Mouse (Mus musculus): Measurements from ENCODE around the gene Gjb3. TPM values are rescaled to one million over a fixed set of nuclear protein-coding genes. Genes with fewer than 3 reads are reported as not detected.
A peak's percentile ranks its signal among the peaks of the same experiment; 100 is the strongest.

The Gjb3 gene
- polyA plus RNA-seq, 1 experiment from 2014 or later, result 0.38 TPM

- ATAC-seq (ENCODE audit: low FRiP score, low TSS enrichment), result peak; percentile 31; the same call in 1 of the 2 replicates
- H3K9ac ChIP-seq (replicated peaks; ENCODE audit: low read length), result no peak overlapping the region
Measured at GRCm38 (mm10) chr4:127365834-127366233, 35.2 kb upstream of the Gjb3 start.

GRCm38 (mm10) chr4:127365433-127365832 is 34.8 kb upstream of the Gjb3 start:
- Histone ChIP-seq H3K4me2 (ENCODE audit: low read length) (no peak overlapping the region), H3K27me3 (ENCODE audit: control insufficient read depth, insufficient read depth, low read length) (no peaks in the 10 kb centered on the region), H3K4me3 (replicated peaks; ENCODE audit: low read depth, low read length) (no peak overlapping the region), H3K36me3 (ENCODE audit: control insufficient read depth, insufficient read depth, low read length) (no peaks in the 10 kb centered on the region), H3K9me3 (ENCODE audit: control insufficient read depth, low read length) (no peaks in the 10 kb centered on the region), H3K27ac (replicated peaks; ENCODE audit: low read depth, low read length) (0 out of 2 replicates have a peak overlapping the region, but pooled peaks have one; percentile 26), H3K4me1 (ENCODE audit: control insufficient read depth, insufficient read depth, low read length) (0 out of 2 replicates have a peak, but pooled peaks cover 6% of the 10 kb centered on the region), H3K9ac (replicated peaks; ENCODE audit: low read length) (no peak overlapping the region)
- 11% methylated on average over 5 of the region's 5 CpGs for WGBS
- DNase-seq (peak; percentile 31), ATAC-seq (ENCODE audit: low FRiP score, low TSS enrichment) (peak; percentile 11; the same call in 1 of the 2 replicates)

More at GRCm38 (mm10) chr4:127365834-127366233, 35.2 kb upstream of the Gjb3 start:
- WGBS, result 16% methylated on average over 4 of the region's 4 CpGs
- Histone ChIP-seq H3K4me2 (ENCODE audit: low read length) (no peak overlapping the region), H3K36me3 (ENCODE audit: control insufficient read depth, insufficient read depth, low read length) (no peaks in the 10 kb centered on the region), H3K4me3 (replicated peaks; ENCODE audit: low read depth, low read length) (no peak overlapping the region), H3K9me3 (ENCODE audit: control insufficient read depth, low read length) (no peaks in the 10 kb centered on the region), H3K27ac (replicated peaks; ENCODE audit: low read depth, low read length) (no peak overlapping the region), H3K4me1 (ENCODE audit: control insufficient read depth, insufficient read depth, low read length) (0 out of 2 replicates have a peak, but pooled peaks cover 6% of the 10 kb centered on the region), H3K27me3 (ENCODE audit: control insufficient read depth, insufficient read depth, low read length) (no peaks in the 10 kb centered on the region)
- DNase-seq, result peak; percentile 63

GRCm38 (mm10) chr4:127364431-127364830 is 33.8 kb upstream of the Gjb3 start:
- WGBS, result 67% methylated on average over 6 of the region's 6 CpGs

DNA sequence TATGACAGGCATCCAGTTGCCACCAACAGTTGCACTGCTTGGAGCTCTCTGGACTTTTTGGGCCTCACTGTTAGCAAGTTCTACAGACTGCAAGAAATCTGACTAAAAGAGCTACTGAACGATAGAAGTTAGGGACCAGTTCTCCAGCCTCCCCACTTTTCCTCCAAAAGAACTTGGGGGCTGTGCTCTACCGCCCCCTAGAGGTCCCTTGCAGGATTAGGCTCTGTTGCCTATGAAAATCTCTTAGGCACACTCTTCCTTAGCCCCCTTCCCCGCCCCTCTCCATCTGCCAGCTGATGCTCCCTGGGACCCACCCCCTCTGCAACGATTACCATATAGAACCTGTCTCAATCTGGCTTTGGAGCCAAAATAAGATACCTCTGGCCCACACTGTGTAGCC is 32.7 kb upstream of the Gjb3 start:
- H3K27ac ChIP-seq (replicated peaks; ENCODE audit: low read depth, low read length), result no peak overlapping the region
- DNase-seq (no peak), ATAC-seq (ENCODE audit: low FRiP score, low TSS enrichment) (no peak)
- 0 out of 2 replicates have a peak, but pooled peaks cover 6% of the 10 kb centered on the region for H3K4me1 ChIP-seq (ENCODE audit: control insufficient read depth, insufficient read depth, low read length)
- H3K4me2 ChIP-seq (ENCODE audit: low read length), result no peak overlapping the region
- no peaks in the 10 kb centered on the region for H3K36me3 ChIP-seq (ENCODE audit: control insufficient read depth, insufficient read depth, low read length)
- WGBS, result 58% methylated on average over 4 of the region's 4 CpGs
- no peak overlapping the region for H3K4me3 ChIP-seq (replicated peaks; ENCODE audit: low read depth, low read length)
- no peak overlapping the region for H3K9ac ChIP-seq (replicated peaks; ENCODE audit: low read length)
- H3K27me3 ChIP-seq (ENCODE audit: control insufficient read depth, insufficient read depth, low read length), result no peaks in the 10 kb centered on the region
- no peaks in the 10 kb centered on the region for H3K9me3 ChIP-seq (ENCODE audit: control insufficient read depth, low read length)

More at GRCm38 (mm10) chr4:127364431-127364830, 33.8 kb upstream of the Gjb3 start:
- Histone ChIP-seq H3K36me3 (ENCODE audit: control insufficient read depth, insufficient read depth, low read length) (no peaks in the 10 kb centered on the region), H3K4me2 (ENCODE audit: low read length) (no peak overlapping the region), H3K27ac (replicated peaks; ENCODE audit: low read depth, low read length) (no peak overlapping the region), H3K4me3 (replicated peaks; ENCODE audit: low read depth, low read length) (no peak overlapping the region), H3K9ac (replicated peaks; ENCODE audit: low read length) (no peak overlapping the region), H3K27me3 (ENCODE audit: control insufficient read depth, insufficient read depth, low read length) (no peaks in the 10 kb centered on the region), H3K9me3 (ENCODE audit: control insufficient read depth, low read length) (no peaks in the 10 kb centered on the region), H3K4me1 (ENCODE audit: control insufficient read depth, insufficient read depth, low read length) (0 out of 2 replicates have a peak, but pooled peaks cover 6% of the 10 kb centered on the region)
- DNase-seq, result no peak
- ATAC-seq (ENCODE audit: low FRiP score, low TSS enrichment), result no peak

DNA sequence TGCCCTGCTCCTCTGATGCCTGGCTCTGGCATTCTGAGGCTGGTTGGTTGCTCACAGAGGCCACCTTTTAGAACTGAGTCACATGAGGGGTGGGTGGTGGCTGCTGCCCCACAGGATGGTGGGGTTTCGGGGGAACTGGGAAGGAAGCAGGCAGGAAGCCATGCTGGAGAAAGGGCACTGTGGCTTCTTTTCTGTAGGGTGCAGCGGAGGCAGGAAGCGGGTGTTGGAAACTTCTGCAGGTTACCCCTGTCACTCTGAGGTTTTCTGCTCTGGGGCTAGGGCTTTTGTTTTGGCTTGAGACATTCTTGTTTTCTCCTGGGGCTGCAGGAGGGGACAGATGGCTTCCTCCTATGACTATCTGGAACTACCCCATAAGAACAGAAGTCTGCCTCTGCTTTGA is 31.9 kb upstream of the Gjb3 start:
- no peak overlapping the region for H3K4me2 ChIP-seq (ENCODE audit: low read length)
- WGBS, result 79% methylated on average over 3 of the region's 3 CpGs
- no peak for ATAC-seq (ENCODE audit: low FRiP score, low TSS enrichment)
- no peaks in the 10 kb centered on the region for H3K36me3 ChIP-seq (ENCODE audit: control insufficient read depth, insufficient read depth, low read length)
- no peaks in the 10 kb centered on the region for H3K27me3 ChIP-seq (ENCODE audit: control insufficient read depth, insufficient read depth, low read length)
- DNase-seq, result no peak
- H3K4me1 ChIP-seq (ENCODE audit: control insufficient read depth, insufficient read depth, low read length), result 0 out of 2 replicates have a peak, but pooled peaks cover 6% of the 10 kb centered on the region
- no peak overlapping the region for H3K27ac ChIP-seq (replicated peaks; ENCODE audit: low read depth, low read length)
- H3K9ac ChIP-seq (replicated peaks; ENCODE audit: low read length), result no peak overlapping the region
- H3K9me3 ChIP-seq (ENCODE audit: control insufficient read depth, low read length), result no peaks in the 10 kb centered on the region
- no peak overlapping the region for H3K4me3 ChIP-seq (replicated peaks; ENCODE audit: low read depth, low read length)

- Histone ChIP-seq H3K9me3 (ENCODE audit: control insufficient read depth, low read length) (no peaks in the 10 kb centered on the region), H3K4me3 (replicated peaks; ENCODE audit: low read depth, low read length) (no peak within 1 kb of the TSS), H3K9ac (replicated peaks; ENCODE audit: low read length) (no peak within 1 kb of the TSS), H3K27ac (replicated peaks; ENCODE audit: low read depth, low read length) (no peak within 1 kb of the TSS), H3K27me3 (ENCODE audit: control insufficient read depth, insufficient read depth, low read length) (no peaks in the 10 kb centered on the region), H3K4me1 (ENCODE audit: control insufficient read depth, insufficient read depth, low read length) (0 out of 2 replicates have a peak, but pooled peaks cover 3% of the 10 kb centered on the region), H3K36me3 (ENCODE audit: control insufficient read depth, insufficient read depth, low read length) (no peaks in the 10 kb centered on the region), H3K4me2 (ENCODE audit: low read length) (no peak within 1 kb of the TSS)
- ATAC-seq (ENCODE audit: low FRiP score, low TSS enrichment), result no peak
- WGBS, result 28% methylated on average over 5 of the region's 5 CpGs
- no peak for DNase-seq
Measured at GRCm38 (mm10) chr4:127358018-127358417, 27.4 kb upstream of the Gjb3 start, which contains the start of gene Gjb5. Gene Gjb5, minus strand, starts transcription at chr4:127358181.

DNA sequence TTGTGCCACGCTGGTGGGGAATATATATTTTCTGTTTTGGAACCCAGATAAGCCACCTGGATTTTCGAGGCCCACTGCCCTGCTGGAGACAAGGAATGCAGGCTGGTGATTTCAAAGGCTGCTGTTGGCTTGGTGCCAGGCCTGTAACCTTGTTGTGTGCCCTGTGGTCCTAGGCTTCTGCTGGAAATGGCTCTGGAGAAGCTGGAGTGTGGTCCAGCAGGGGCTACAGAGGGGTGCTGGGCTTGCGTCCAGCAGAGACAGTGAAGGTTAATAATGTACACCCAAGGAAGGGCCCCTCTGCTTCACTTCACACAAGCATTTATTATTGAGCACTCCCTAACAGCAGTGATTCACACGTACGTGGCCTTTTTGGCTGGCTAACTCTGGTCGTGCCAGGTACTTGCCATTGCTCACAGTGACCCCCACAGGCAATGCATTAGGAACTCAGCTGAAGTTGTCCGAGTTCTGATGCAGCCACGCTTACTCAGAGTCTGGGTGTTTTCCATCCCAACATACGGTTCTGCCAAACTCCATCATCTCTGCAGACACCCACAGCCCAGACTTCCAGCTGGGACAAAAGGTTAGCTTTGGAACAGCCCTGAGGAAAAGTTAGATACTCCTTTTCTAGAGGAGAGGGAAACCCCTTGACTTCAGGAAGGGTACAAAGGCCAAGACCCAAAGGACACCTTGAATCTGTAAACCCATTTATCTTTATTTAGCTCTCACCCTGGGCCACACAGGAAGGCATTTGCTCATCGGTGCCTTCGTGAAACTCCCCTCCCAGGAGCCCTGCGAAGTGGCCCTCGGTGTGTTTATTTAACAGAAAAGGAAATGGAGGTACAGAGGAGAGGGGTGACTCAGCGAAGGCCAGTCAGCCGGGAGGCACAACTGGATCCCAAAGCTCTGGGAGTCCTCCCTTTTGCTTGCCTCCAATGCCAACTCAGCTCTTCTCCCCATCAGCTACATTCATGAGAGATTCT is 24.2 kb upstream of the Gjb3 start:
- no peak overlapping the region for H3K4me3 ChIP-seq (replicated peaks; ENCODE audit: low read depth, low read length)
- no peaks in the 10 kb centered on the region for H3K36me3 ChIP-seq (ENCODE audit: control insufficient read depth, insufficient read depth, low read length)
- no peak for DNase-seq
- 82% methylated on average over 15 of the region's 15 CpGs for WGBS
- no peaks in the 10 kb centered on the region for H3K9me3 ChIP-seq (ENCODE audit: control insufficient read depth, low read length)
- 0 out of 2 replicates have a peak, but pooled peaks cover 3% of the 10 kb centered on the region for H3K4me1 ChIP-seq (ENCODE audit: control insufficient read depth, insufficient read depth, low read length)
- H3K4me2 ChIP-seq (ENCODE audit: low read length), result no peak overlapping the region
- no peak for ATAC-seq (ENCODE audit: low FRiP score, low TSS enrichment)
- no peaks in the 10 kb centered on the region for H3K27me3 ChIP-seq (ENCODE audit: control insufficient read depth, insufficient read depth, low read length)
- H3K27ac ChIP-seq (replicated peaks; ENCODE audit: low read depth, low read length), result no peak overlapping the region
- no peak overlapping the region for H3K9ac ChIP-seq (replicated peaks; ENCODE audit: low read length)

DNA sequence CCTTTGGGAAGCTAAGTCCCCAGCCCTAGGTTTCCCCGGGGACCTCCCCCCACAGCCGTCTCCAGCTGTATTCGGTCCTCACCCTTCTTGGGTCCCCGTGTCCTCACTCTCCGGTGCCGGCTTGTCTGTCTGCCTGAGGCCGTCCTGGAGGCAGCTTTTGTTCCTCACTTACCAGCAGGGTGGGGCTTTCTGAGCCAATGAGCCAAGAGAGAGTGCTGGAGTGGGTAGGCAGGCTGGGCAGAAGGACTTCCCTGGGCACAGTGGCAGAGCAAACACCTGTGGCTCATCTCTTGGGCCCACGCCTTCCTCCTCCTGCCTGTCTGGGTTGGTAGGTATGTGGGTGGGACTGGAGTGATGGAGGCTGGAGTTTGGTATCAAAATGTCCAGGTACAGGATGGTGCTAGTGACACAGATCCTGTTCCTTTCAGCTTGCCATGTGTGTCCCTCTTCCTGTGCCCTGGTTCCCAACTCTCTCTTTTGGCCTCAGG is 23.4 kb upstream of the Gjb3 start, which contains the start of gene Gjb4:
TSS of gene Gjb4 (minus strand) at position 131 of the 488 bp plus-strand sequence.
- H3K9me3 ChIP-seq (ENCODE audit: control insufficient read depth, low read length), result no peaks in the 10 kb centered on the region
- ATAC-seq (ENCODE audit: low FRiP score, low TSS enrichment) (no peak), DNase-seq (no peak)
- H3K9ac ChIP-seq (replicated peaks; ENCODE audit: low read length), result no peak within 1 kb of the TSS
- no peak within 1 kb of the TSS for H3K4me2 ChIP-seq (ENCODE audit: low read length)
- no peaks in the 10 kb centered on the region for H3K36me3 ChIP-seq (ENCODE audit: control insufficient read depth, insufficient read depth, low read length)
- no peak within 1 kb of the TSS for H3K4me3 ChIP-seq (replicated peaks; ENCODE audit: low read depth, low read length)
- H3K4me1 ChIP-seq (ENCODE audit: control insufficient read depth, insufficient read depth, low read length), result 0 out of 2 replicates have a peak, but pooled peaks cover 3% of the 10 kb centered on the region
- no peaks in the 10 kb centered on the region for H3K27me3 ChIP-seq (ENCODE audit: control insufficient read depth, insufficient read depth, low read length)
- 27% methylated on average over 8 of the region's 8 CpGs for WGBS
- H3K27ac ChIP-seq (replicated peaks; ENCODE audit: low read depth, low read length), result no peak within 1 kb of the TSS

All from midbrain, embryonic 14.5 days (tissue).